Mouse (Mus musculus): ENCODE data around the gene Strip2.

DNA sequence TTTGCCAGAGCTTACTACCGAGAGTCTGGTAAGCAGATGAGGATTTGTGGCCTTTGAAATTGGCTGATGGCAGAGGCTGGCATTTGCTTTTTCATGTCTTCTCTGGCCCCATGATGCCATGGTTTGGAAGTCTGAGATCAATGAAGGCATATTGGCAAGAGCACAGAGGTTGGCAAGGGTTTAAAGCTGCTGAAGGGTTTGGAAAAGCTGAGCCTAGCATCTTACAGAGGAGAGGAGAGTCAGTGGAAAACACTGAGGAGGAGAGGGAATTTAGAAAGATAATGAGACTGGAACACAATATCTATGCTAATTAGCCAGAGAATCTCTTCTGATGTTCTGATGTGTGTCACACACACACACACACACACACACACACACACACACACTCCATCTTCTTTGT is 27.7 kb downstream of the Strip2 start:
- TF ChIP-seq MEF2A (IDR thresholded peaks at IDR 0.05; ENCODE audit: borderline replicate concordance, low read depth, low read length), result no peak
- no peak for TF ChIP-seq CTCF (conservative IDR thresholded peaks at IDR 0.05 in 1 of 2, IDR thresholded peaks at IDR 0.05 in 1 of 2; ENCODE audit: low read depth in 2 of 2, low read length in 2 of 2)
- no peak for TF ChIP-seq ZC3H11A (IDR thresholded peaks at IDR 0.05; ENCODE audit: low read depth, low read length)
- no peak for TF ChIP-seq ZKSCAN1 (IDR thresholded peaks at IDR 0.05; ENCODE audit: borderline replicate concordance, low read depth, low read length)
- TF ChIP-seq E2F4 (IDR thresholded peaks at IDR 0.05; ENCODE audit: insufficient replicate concordance, low read depth, low read length), result no peak
- TF ChIP-seq EP300 (IDR thresholded peaks at IDR 0.05; ENCODE audit: low read length), result no peak
- TF ChIP-seq UBTF (IDR thresholded peaks at IDR 0.05; ENCODE audit: low read depth, low read length), result no peak
- TF ChIP-seq MAZ (IDR thresholded peaks at IDR 0.05; ENCODE audit: low read depth, low read length), result no peak
- TF ChIP-seq USF1 (IDR thresholded peaks at IDR 0.05; ENCODE audit: low read depth, low read length), result no peak
- TF ChIP-seq POLR2A (IDR thresholded peaks at IDR 0.05; ENCODE audit: low read depth, low read length), result no peak
- TF ChIP-seq MYC (IDR thresholded peaks at IDR 0.05; ENCODE audit: low read depth, low read length), result no peak
- no peak for TF ChIP-seq POLR2AphosphoS2 (IDR thresholded peaks at IDR 0.05; ENCODE audit: low read depth, low read length)
